Mouse (Mus musculus): ENCODE results near the gene Ctf1.

The Ctf1 gene

GRCm38 (mm10) chr7:127712461-127713385 is at the start of gene Ctf1:
Gene Ctf1, plus strand, starts transcription at chr7:127712736.
- peak; percentile 66 for DNase-seq (ENCODE audit: low read depth, low spot score)

DNA sequence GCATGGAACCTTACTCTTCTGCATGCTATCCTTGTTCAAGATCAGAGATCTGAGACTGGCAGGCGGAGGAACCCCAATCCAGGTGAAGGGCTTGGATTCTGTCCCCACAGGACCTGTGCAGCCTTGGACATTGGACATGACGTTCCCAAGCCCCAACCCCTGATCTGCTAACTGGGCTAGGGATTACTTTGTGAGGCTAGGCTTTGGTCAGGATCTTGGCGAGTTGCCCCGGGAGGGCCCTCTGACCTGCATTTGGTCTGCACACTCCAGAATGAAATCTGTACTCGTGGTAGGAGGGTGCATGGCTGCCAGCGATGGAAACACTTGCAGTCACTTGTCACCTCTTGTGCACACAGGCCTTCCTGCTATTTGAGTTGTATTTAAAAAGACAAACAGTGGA is 49.6 kb upstream of the Ctf1 start:
- DNase-seq (ENCODE audit: low read depth, low spot score): no peak

DNA sequence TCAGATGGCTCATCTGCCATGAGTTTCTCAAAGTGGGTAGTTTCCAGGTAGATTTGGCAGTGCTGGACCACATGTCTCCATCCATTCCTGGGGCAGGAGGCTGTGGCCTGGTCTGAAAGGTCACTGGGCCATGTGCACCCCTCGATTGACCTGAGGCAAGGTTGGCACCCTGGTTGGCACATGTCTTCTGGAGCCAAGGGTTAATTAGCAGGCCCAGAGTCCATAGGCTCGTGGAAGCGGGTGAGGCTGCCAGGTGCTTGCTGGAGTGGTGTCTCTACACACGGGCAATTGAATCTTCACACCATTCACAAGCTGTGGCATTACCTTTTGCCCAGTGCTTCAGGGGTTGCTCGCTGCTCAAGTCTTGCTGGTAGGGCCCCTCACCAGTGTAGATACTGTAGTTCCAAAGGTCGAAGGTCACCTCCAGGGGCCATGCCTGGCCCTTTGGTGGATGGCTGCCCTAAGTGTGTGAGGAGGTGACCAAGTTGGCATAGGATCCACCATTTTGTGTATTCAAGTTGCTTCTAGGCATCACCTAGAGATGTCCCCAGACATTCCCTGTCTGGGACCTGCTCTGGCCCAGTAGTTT is 46.4 kb upstream of the Ctf1 start:
- DNase-seq (ENCODE audit: low read depth, low spot score): no peak

- DNase-seq (ENCODE audit: low read depth, low spot score): no peak
Measured at GRCm38 (mm10) chr7:127666679-127667078, 45.9 kb upstream of the Ctf1 start.

DNA sequence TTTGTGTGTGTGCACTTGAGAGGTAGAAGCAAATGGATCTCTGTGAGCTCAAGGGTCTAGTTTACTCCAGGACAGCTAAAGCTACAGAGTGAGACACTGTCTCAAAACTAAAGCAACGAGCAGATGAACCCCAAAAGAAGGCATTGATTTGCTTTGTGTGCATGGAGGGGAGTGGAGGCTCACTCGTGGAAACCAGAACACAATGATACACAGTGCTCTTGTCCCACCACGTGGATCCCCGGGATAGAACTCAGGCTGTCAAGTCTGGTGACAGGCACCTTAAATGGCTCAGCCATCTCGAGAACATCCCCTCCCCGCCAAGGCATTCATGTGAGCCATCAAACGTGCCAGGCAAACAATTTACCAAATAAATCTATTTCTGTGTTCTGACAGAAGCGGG is 45.4 kb upstream of the Ctf1 start:
- DNase-seq (ENCODE audit: low read depth, low spot score): no peak

- no peak for DNase-seq (ENCODE audit: low read depth, low spot score)
Measured at GRCm38 (mm10) chr7:127671880-127672774, 40.4 kb upstream of the Ctf1 start.

- no peak for DNase-seq (ENCODE audit: low read depth, low spot score)
Measured at GRCm38 (mm10) chr7:127672776-127673175, 39.8 kb upstream of the Ctf1 start.

GRCm38 (mm10) chr7:127674977-127675376 is 37.6 kb upstream of the Ctf1 start:
- DNase-seq (ENCODE audit: low read depth, low spot score): peak; percentile 81

DNA sequence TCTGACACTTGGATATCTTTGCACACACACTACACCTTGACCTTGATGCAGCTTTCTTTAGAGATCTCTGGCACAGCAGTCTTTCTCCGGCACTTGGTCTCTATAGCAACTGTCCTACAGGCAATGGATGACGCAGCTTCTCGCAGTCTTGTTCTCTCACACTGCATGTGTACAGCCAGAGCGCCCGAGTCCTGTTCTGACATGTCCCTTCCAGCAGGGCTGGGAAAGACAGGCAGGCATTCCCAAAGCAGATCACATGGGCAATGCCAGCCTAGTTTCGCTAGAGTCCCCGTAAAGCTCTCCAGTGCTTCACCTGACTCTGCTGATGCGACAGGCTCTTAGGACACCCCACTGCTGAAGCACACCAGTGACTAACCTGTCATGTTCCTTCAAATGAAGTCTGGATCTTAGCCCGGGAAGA is 37.1 kb upstream of the Ctf1 start:
- no peak for DNase-seq (ENCODE audit: low read depth, low spot score)

DNA sequence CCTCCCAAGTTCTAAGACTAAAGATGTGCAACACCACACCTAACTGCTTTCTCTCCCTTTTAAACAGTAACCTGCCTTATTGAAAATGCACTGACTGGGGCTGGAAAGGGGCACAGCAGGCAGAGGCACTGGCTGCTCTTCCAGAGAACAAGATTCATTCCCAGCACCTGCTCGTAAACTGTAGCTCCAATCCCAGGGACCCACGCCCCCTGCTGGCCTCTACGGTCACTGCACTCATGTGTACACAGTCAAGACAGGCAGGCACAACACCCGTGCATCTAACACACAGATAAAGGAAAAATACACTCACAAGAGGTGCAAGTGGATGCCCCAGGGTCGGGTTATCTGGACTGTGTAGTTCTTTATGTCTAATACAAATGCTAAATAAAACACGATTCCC is 35.5 kb upstream of the Ctf1 start:
- no peak for DNase-seq (ENCODE audit: low read depth, low spot score)

DNA sequence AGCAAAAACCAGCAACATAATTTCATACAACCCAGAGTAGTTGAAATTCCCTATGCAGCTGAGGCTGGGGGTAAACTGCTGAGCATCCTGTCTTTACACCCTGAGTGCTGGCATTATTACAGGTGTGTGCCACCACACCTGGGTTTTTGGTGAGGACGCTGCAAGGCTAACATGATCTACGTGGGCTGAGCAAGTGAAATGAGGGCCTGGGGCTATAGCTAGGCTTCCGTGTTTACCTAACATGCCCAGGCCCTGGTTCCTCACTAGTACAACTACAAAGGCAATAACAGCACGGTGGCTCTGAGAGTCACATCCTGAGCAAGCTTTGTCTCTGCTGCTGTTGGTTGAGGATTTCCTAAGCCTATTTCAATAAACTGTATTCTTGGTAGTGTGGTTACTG is 34.9 kb upstream of the Ctf1 start:
- DNase-seq (ENCODE audit: low read depth, low spot score): no peak

- DNase-seq (ENCODE audit: low read depth, low spot score): no peak
Measured at GRCm38 (mm10) chr7:127678811-127679210, 33.7 kb upstream of the Ctf1 start.

GRCm38 (mm10) chr7:127680541-127680940 is 32.0 kb upstream of the Ctf1 start:
- DNase-seq (ENCODE audit: low read depth, low spot score): no peak

DNA sequence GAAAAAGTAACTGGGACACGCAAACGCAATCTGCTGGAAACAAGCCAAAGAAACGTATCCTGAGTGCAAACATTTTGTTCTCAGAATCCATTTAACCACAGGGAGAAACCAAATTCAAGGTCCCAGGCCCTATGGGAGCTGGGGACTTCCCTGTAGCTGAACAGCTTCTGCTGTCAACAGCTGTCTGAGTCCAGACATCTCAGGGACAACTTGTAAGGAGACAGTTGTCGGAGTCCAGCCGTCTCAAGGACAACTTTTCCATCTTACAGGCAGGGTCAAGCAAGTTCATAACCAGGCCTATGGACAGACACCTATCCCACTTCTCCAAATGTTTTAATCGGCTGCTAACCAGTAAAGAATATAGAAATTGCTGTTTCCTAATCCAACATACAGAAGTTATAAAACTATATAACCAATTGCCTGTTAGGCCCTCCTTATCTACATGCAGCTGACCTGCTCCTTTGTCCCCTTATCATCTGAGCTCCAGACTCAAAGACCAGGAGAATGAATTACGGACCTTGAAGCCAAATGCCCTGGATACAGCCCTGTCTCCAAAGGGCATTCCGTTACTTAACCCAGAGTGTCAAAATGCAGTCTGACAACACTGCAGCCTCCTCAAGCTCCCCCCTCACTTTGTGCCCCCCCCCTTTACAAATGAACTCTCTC is 30.5 kb upstream of the Ctf1 start:
- no peak for DNase-seq (ENCODE audit: low read depth, low spot score)

GRCm38 (mm10) chr7:127685304-127686018 is 27.1 kb upstream of the Ctf1 start:
- DNase-seq (ENCODE audit: low read depth, low spot score): no peak

GRCm38 (mm10) chr7:127686740-127687449 is 25.6 kb upstream of the Ctf1 start:
- DNase-seq (ENCODE audit: low read depth, low spot score): no peak

GRCm38 (mm10) chr7:127688935-127689334 is 23.6 kb upstream of the Ctf1 start:
- no peak for DNase-seq (ENCODE audit: low read depth, low spot score)

GRCm38 (mm10) chr7:127689626-127690280 is 22.8 kb upstream of the Ctf1 start:
- no peak for DNase-seq (ENCODE audit: low read depth, low spot score)

DNA sequence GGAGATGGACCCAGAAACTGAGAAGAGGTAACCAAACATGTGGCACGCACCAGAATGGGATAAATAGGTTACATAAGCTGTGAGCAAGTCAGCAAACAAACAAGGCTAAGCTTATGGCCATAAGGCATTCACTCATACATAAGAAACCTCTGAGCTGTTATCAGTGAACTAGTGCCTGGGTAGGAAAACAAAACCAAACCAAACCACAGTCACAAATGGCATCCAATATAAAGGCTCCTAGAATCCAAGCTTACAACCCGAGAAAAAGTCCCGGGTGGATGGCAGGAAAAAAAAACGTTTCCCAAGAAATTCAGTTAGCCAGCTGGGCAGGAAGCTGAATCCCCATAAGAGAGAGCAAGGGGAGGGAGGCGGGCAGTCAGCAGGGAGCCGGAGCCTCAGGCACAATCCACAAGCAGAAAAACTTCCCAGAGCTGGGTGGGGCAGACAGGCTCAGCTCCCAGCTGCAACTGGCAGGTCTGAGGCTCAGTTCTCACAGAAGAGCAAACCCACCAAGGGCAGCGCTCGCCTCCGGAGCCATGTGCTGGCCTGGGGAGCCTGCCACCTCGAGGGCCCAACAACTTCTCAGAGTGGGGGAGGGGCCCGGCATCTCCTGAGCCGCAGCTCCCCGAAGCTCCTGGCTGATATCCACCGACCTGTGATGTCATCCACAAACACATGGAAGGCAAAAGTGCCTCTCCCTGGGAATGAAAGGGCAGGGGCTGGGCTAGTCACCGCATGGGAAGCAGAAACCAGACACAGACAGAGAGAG is 21.1 kb upstream of the Ctf1 start:
- DNase-seq (ENCODE audit: low read depth, low spot score): no peak

Data from embryo, embryonic 11.5 days (tissue).